Mouse (Mus musculus): Measurements from ENCODE around the gene Acp7.

The Acp7 gene

DNA sequence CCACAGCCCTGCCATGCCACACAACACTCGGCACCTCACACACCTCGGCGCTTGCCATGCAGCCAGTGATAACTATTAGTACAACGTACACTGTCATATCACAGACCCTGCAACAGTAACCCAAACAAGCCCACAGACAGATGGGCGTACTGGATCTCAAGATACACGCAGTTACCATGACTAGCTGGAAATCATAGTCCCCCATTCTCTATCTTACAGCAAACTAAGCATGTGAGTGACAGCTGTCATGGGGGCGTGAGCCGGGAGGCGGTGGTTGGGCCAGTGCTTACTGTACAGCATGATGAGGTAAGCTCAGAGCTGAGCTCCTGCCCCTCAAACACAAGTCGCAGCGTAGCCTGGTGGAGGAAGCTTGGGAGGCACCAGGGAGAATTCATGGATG is 55.5 kb downstream of the Acp7 start:
- DNase-seq = no peak

DNA sequence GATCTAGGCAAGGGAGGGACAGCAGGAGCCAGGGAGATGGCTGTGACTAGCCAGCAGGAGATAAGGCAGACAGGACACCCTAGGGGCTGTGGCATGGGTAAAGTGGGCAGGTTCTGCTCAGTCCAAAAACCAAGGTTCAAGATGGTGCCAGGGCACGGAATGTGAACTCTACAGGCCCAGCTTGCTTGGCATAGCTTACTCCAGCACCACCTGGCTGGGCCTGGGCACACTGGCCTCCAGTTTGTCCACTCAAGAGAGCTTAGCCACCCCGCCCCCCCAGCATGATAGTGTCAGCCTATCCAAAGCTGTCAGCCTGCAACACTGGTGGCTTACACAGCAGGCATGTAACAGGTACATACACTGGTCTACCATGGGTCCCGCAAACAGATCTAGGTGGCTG is 57.9 kb downstream of the Acp7 start:
- DNase-seq = no peak

DNA sequence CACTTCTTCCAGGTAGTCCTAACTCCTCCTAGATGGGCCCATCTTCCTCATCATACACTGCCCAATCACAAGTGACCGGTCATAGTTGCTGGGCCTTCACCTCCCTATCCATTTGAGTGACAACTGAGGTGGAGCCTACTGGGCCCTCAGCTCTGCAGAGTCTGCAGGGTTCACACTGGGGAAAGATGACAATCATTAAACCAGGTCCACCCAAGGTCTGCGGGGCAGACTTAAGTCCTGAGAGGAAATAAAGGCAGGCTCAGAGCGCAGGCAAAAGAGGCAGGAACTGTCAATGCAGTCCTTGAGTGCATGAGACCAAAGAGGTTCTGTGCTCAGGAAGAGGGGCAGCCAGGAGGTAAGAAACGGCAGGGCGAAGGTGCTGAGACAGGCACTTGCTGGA is 58.4 kb downstream of the Acp7 start:
- DNase-seq = no peak

DNA sequence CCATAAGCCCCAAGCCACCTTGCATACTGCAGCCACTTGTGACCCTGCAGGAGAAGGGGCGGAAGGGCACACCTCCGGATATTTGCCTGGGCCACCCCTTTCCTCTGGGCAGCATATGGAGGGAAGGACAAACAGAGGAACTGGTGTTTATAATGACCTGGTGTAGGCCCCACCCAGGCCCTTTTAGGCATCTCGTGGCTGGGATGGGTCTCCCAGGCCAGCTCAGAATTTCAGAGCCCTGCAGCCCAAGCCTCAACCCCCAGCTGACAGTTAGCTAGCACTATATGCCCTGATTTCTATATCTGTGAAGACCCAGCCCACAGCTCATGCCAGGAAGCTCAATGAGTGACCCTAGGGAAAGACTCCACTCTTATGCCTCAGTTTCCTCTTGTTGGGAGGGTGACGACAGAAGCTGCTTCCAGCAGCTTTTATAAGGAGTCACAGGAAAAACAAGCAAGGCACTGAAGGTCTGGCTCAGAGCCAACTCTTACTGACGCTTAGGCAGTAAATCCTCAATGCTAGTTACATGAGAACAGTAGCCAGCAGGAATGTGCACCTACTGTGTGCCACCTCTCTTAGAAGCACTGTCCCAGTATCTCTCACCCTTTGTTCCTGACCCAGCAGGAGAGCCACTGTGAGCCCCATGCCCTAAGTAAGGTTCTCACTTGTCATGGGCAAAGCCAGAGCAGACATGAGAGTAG is 60.0 kb downstream of the Acp7 start:
- DNase-seq = no peak

DNA sequence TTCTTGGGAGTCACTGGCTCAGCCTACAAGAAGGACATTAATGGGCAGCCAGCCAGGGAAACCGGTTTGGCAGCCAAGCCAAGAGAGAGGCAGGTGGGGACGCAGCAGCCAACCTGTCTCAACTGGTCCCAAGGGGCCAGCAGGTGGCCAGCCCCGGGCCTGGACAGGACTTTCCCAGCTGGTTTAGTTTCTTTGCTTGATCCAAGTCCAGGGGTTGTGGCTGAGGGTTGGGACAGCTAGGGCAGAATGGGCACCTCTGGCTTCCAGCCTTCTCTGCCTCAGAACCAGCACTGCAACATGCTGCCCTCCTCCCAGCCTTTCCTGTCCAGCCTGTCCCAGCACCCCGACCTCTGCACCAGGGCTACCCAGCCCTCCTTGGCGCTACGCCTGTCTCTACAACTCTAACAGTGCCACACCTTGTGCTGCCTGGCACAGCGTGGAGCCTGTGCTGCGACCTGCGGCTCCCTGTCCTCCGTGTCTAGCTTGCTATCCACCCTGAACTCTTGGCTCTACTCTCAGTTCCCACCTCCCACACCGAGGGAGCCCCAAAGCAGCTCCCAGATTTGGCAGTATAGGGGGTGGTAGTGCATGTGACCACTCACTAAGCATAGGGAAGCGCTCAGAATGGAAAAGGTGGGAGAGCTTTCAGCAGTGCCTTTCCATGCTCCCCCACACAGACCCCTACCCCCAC is 60.7 kb downstream of the Acp7 start:
- peak; percentile 74 for DNase-seq

DNA sequence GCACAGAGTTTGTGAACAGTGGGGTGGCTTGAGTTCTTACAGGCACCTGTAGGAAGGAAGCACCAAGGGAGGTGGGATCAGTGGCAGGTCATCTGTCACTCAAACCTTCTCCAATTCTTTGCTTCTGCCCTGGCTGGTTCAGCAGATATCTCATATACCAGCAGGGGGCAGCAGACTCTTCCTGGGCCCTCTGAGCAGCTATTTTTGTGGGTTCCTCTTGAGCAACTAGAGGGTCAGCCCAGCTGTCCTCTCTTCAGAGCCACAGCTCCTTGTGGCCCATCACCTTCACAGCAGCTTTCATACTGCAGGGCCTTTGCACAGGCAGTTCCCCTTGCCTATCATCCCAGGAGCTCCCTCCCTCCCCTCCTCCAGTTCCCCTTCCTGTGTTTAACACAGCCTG is 62.9 kb downstream of the Acp7 start:
- DNase-seq = peak; percentile 78

DNA sequence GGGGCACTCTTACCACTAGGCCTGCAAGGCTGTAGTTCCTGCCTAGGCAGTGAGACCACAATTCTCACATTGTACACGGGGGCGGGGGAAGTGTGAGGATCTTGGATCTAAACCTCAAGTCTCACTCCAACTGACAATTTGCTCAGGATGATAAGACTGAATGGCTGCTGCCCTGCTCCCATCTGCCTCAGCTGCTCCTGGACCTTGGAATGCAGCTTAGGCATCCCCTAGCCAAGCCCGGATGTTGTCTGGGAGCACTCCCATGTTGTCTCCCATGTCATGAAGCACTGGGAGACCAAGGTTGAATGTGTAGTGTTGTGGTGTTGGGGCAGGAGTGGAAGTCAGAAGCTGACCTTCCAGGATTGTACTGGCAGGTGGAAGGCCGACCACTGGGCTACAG is 63.6 kb downstream of the Acp7 start:
- no peak for DNase-seq

DNA sequence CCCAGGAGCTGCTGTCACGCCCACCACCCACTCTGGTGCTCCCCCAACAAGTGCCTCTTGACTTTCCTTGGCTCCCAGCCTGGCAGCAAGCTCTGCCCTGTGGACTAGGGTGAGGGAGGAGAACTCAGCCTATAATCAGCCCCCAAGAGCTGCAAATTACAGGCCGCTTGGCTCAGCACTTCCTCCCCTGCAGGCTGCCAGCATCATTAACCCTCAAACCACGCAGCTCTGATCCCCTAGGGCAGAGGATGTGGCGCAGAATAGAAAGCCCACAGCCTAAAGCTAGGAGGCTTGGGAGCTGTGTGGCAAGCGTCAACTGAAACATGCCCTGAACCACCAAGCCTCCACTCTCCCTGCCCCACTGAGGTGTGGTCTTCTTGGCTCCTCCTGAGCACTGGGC is 65.7 kb downstream of the Acp7 start:
- DNase-seq = no peak

DNA sequence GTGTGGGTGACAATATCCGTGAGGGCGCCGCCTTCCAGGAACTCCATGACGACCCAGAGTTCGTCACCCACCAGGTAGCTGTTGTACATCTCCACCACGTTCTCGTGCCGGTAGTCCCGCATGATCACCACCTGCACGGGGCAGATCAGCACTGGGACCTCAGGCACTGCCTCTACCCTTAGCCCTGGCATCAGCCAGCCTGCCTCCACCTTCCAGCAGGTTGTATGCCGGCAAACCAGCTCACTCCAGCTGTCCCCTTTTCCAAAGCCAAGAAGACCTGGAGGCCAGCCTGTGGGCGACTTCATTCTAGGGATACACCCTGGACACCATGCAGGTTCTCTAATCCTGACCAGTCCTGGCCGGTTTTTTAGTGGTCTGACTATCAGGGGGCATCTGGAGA is 68.2 kb downstream of the Acp7 start:
- DNase-seq = peak; percentile 69

DNA sequence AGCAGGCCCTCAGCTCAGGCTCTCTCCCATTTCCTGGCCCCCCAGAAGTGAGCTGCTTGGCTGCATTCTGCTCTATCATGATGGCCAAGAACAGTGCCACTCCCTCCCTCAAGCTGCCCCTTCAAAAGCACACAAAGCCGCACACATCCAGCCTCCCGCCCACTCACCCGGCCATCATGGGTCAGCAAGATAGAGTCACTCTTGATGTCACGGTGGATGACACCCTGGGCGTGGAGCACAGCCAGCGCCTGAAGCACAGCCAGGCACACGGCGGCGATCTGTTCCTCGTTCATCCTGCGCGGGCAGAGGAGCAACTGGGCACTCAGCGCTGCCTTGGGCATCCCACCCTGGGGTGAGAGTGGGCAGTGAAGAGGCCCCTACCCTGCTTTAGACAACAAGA is 68.8 kb downstream of the Acp7 start:
- DNase-seq = peak; percentile 69

DNA sequence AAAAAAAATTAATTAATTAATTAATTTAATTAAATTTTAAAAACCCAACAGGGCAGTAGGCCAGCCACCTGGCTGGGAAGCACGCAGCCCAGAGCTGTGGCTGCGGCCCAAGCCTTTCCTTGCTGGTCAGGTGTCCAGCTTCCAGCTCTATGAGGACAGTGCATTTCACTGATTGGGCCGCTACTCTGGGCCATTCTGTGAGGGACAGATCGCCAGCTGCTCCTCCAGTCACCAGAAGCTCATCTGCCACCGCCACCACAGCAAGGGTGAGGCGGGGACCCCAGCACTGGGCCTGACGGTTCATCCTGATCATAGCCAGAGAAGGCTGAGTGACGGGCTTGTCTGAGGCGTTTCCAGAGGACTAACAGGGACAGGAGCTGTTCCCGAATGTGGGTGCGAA is 69.2 kb downstream of the Acp7 start:
- DNase-seq = peak; percentile 50

DNA sequence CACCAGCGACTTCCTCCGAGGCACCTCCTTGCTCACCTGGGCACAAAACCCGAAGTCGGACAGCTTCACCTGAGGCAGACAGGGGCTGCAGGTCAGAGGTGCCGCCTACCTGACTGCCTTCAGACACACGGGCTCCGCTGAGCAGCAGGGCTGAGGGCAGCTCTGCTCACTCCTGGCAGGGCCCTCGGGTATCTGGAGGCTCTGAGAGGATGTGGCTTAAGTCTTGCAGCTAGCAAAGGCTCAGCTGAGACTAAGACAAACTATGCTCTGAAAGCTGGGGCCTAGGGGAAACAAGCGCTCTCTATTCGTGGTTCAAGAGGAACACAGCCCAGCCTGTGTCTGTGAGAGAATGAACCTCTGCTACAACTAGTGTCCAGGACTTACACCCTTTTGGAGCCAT is 70.3 kb downstream of the Acp7 start:
- no peak for DNase-seq

DNA sequence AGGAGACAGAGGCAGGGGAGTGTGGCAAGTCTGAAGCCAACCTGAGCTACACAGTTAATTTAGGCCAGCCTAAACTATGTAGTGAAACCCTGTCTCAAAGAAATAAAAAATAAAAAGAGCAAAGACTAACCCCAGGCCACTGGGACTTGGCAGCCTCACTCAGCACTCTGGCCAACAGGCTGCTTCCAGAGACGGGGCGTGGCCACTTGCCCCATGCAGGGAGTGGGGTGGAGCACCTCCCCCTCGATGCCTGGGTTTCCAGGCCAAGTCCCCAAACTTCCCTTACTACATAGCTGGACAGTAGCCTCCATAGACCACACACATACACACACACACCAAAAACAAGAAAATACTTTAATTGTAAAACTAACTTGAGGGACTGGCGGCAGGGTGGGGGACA is 72.6 kb downstream of the Acp7 start:
- no peak for DNase-seq

DNA sequence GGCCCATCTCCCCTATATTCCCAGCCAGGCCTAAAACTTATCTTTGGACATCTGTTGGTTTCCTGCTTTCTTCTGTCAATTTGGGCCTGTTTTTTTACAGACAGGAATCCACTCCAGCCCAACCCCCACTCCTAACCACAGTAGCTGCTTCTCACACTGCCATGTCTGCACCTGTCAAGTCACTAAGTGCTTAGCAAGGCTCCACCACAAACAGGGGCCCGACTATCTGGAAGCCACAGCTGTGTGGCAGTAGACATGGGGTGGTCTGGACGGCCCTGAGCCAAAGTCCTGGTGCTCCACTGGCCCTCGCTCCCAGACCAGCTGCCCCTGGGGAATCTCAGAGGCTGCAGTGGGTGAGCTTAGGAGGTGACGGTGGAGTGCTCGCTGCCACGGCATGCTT is 73.4 kb downstream of the Acp7 start:
- DNase-seq = no peak

Data from cerebellum, adult 9-10 months (tissue).